Mouse (Mus musculus) MEL (cell line): ENCODE data around the gene Lgi2. TPM values are rescaled to one million over a fixed set of nuclear protein-coding genes. Genes with fewer than 3 reads are reported as not detected.

Source experiments
- DNase-seq: peaks from one replicate; pipeline ENCODE4 v3.0.0; 2011; ENCODE audit warnings: low read depth, low spot score
- H3K27ac ChIP-seq: 2 replicates; pipeline ENCODE4 v1.5.1; 2012; ENCODE audit warnings: low read depth, mild to moderate bottlenecking, control low read depth, low read length, moderate library complexity; ENCODE audit not compliant: control insufficient read depth
- H3K27me3 ChIP-seq, 2 experiments: fragments of 150-350 bp in 1 of 2; sonication (generic) in 1 of 2; 2 replicates each; pipeline ENCODE4 v1.6.1; 2012; ENCODE audit warnings: low read length in 2 of 2, mild to moderate bottlenecking in 2 of 2, improper control_type of control experiment in 1 of 2, moderate library complexity in 1 of 2; ENCODE audit not compliant: insufficient read depth in 2 of 2, control insufficient read depth in 1 of 2
- H3K36me3 ChIP-seq, 2 experiments: 2 replicates each; pipeline ENCODE4 v1.6.1; 2012 to 2014; ENCODE audit warnings: low read length in 2 of 2, improper control_type of control experiment in 1 of 2, inconsistent platforms in 1 of 2, mild to moderate bottlenecking in 1 of 2; ENCODE audit not compliant: insufficient read depth in 2 of 2, control insufficient read depth in 1 of 2
- H3K4me1 ChIP-seq, 2 experiments: fragments of 150-350 bp in 1 of 2; sonication (generic) in 1 of 2; 2 replicates each; pipeline ENCODE4 v1.6.1; 2012; ENCODE audit warnings: low read length in 2 of 2, improper control_type of control experiment in 1 of 2, mild to moderate bottlenecking in 1 of 2; ENCODE audit not compliant: insufficient read depth in 2 of 2, control insufficient read depth in 1 of 2
- H3K4me3 ChIP-seq, 2 experiments: fragments of 150-350 bp in 1 of 2; sonication (generic) in 1 of 2; 2 replicates each; pipeline ENCODE4 v1.5.1; 2012; ENCODE audit warnings: low read depth in 2 of 2, low read length in 2 of 2, mild to moderate bottlenecking in 2 of 2, moderate library complexity in 2 of 2, control low read depth in 1 of 2, improper control_type of control experiment in 1 of 2; ENCODE audit not compliant: control insufficient read depth in 1 of 2, insufficient read depth in 1 of 2
- H3K79me2 ChIP-seq: 2 replicates; pipeline ENCODE4 v1.6.1; 2012; ENCODE audit warnings: mild to moderate bottlenecking, low read length, moderate library complexity; ENCODE audit not compliant: control insufficient read depth, poor library complexity, insufficient read depth
- H3K9ac ChIP-seq: 2 replicates; pipeline ENCODE4 v1.6.1; 2012; ENCODE audit warnings: low read depth, mild to moderate bottlenecking, control low read depth, low read length, moderate library complexity; ENCODE audit not compliant: control insufficient read depth, poor library complexity, severe bottlenecking
- H3K9me3 ChIP-seq: fragments of 150-350 bp; sonication (generic); replicated peaks from 2 replicates; pipeline ENCODE4 v1.6.1; 2012; ENCODE audit warnings: mild to moderate bottlenecking, low read length, improper control_type of control experiment, moderate library complexity; ENCODE audit not compliant: insufficient read depth
- BHLHE40 ChIP-seq: IDR thresholded peaks from 2 replicates; pipeline ENCODE4 v1.6.1; 2012; ENCODE audit warnings: low read depth, mild to moderate bottlenecking, inconsistent platforms, low read length, improper control_type of control experiment, borderline replicate concordance
- CTCF ChIP-seq, 3 experiments: IDR thresholded peaks in 2 of 3; conservative IDR thresholded peaks in 1 of 3; 2 replicates each; pipeline ENCODE4 v1.5.1; 2011 to 2012; ENCODE audit warnings: low read length in 3 of 3, low read depth in 2 of 3, mild to moderate bottlenecking in 2 of 3, improper control_type of control experiment in 1 of 3, inconsistent platforms in 1 of 3, mixed read lengths in 1 of 3, moderate library complexity in 1 of 3; ENCODE audit not compliant: control insufficient read depth in 1 of 3, insufficient read depth in 1 of 3, poor library complexity in 1 of 3, severe bottlenecking in 1 of 3
- GATA1 ChIP-seq: IDR thresholded peaks from 2 replicates; pipeline ENCODE4 v1.6.1; 2011; ENCODE audit warnings: low read depth, low read length, improper control_type of control experiment
- HCFC1 ChIP-seq: IDR thresholded peaks from 2 replicates; pipeline ENCODE4 v1.6.1; 2012; ENCODE audit warnings: low read depth, mild to moderate bottlenecking, inconsistent platforms, low read length, improper control_type of control experiment, moderate library complexity
- KAT2A ChIP-seq: conservative IDR thresholded peaks from 2 replicates; pipeline ENCODE4 v1.6.1; 2012; ENCODE audit warnings: low read depth, low read length, improper control_type of control experiment, inconsistent platforms
- MYB ChIP-seq: IDR thresholded peaks from 2 replicates; pipeline ENCODE4 v1.6.1; 2011; ENCODE audit warnings: mild to moderate bottlenecking, low read depth, low read length, improper control_type of control experiment
- NELFE ChIP-seq: IDR thresholded peaks from 2 replicates; pipeline ENCODE4 v1.6.1; 2011; ENCODE audit warnings: low read depth, low read length, improper control_type of control experiment
- NRF1 ChIP-seq: IDR thresholded peaks from 2 replicates; pipeline ENCODE4 v1.6.1; 2014; ENCODE audit warnings: low read depth, mild to moderate bottlenecking, inconsistent platforms, low read length, improper control_type of control experiment, moderate library complexity; ENCODE audit not compliant: poor library complexity, insufficient read depth, severe bottlenecking
- POLR2AphosphoS2 ChIP-seq: IDR thresholded peaks from 2 replicates; pipeline ENCODE4 v1.6.1; 2011; ENCODE audit warnings: low read length, improper control_type of control experiment
- POLR2AphosphoS5 ChIP-seq: IDR thresholded peaks from 2 replicates; pipeline ENCODE4 v1.6.1; 2012; ENCODE audit warnings: low read depth, borderline replicate concordance, mild to moderate bottlenecking, inconsistent platforms, low read length, moderate library complexity, mixed read lengths
- RAD21 ChIP-seq: IDR thresholded peaks from 2 replicates; pipeline ENCODE4 v1.6.1; 2011; ENCODE audit warnings: mild to moderate bottlenecking, low read depth, low read length, improper control_type of control experiment
- SIN3A ChIP-seq: IDR thresholded peaks from 2 replicates; pipeline ENCODE4 v1.6.1; 2012; ENCODE audit warnings: low read length, improper control_type of control experiment, inconsistent platforms
- TBP ChIP-seq: IDR thresholded peaks from 2 replicates; pipeline ENCODE4 v1.8.0; 2011; ENCODE audit warnings: low read depth, low read length, improper control_type of control experiment
- UBTF ChIP-seq: IDR thresholded peaks from 2 replicates; pipeline ENCODE4 v1.6.1; 2012; ENCODE audit warnings: low read depth, mild to moderate bottlenecking, inconsistent platforms, low read length, improper control_type of control experiment, moderate library complexity, borderline replicate concordance; ENCODE audit not compliant: insufficient read depth
- USF1 ChIP-seq: IDR thresholded peaks from 2 replicates; pipeline ENCODE4 v1.6.1; 2014; ENCODE audit warnings: low read depth, mild to moderate bottlenecking, inconsistent platforms, low read length, improper control_type of control experiment, moderate library complexity
- USF2 ChIP-seq, 2 experiments: IDR thresholded peaks; 2 replicates each; pipeline ENCODE4 v1.6.1; 2011 to 2012; ENCODE audit warnings: improper control_type of control experiment in 2 of 2, low read length in 2 of 2, borderline replicate concordance in 1 of 2, inconsistent platforms in 1 of 2, low read depth in 1 of 2, mild to moderate bottlenecking in 1 of 2; ENCODE audit not compliant: insufficient read depth in 1 of 2
- ZC3H11A ChIP-seq: IDR thresholded peaks from 2 replicates; pipeline ENCODE4 v1.6.1; 2012; ENCODE audit warnings: low read depth, mild to moderate bottlenecking, inconsistent platforms, low read length, improper control_type of control experiment
- ZKSCAN1 ChIP-seq: IDR thresholded peaks from 2 replicates; pipeline ENCODE4 v1.6.1; 2012; ENCODE audit warnings: low read depth, mild to moderate bottlenecking, inconsistent platforms, low read length, improper control_type of control experiment, moderate library complexity
- ZMIZ1 ChIP-seq: IDR thresholded peaks from 2 replicates; pipeline ENCODE4 v1.6.1; 2012; ENCODE audit warnings: low read depth, mild to moderate bottlenecking, inconsistent platforms, low read length, improper control_type of control experiment, moderate library complexity
- ZNF384 ChIP-seq: IDR thresholded peaks from 2 replicates; pipeline ENCODE4 v1.6.1; 2012; ENCODE audit warnings: low read depth, mild to moderate bottlenecking, inconsistent platforms, low read length, improper control_type of control experiment
- polyA plus RNA-seq, 2 experiments: library from polyadenylated mRNA; stranded (reverse) in 1 of 2; unstranded in 1 of 2; fragments of >175 nt in 1 of 2; fragments of >200 nt in 1 of 2; gene quantifications; 2 replicates each; pipeline versions ENCODE4 v1.2.1 to v1.2.4; 2012; ENCODE audit warnings: low replicate concordance in 2 of 2, low read depth in 1 of 2; ENCODE audit not compliant: insufficient read length in 2 of 2, insufficient read depth in 1 of 2, missing spikeins in 1 of 2
- total RNA-seq: library from RNA; depleted of rRNA; stranded (reverse); fragments of 300-350 nt; gene quantifications from 2 replicates; pipeline ENCODE4 v1.2.3, GENCODE M21; 2012

The Lgi2 gene
- total and polyA plus RNA-seq, 3 experiments, result not detected

GRCm38 (mm10) chr5:52534798-52535590 lies 31.3 kb downstream of the Lgi2 start:
- Histone ChIP-seq H3K27ac (no peak overlapping the region), H3K36me3 (no peaks in the 10 kb centered on the region), H3K9me3 (no peaks in the 10 kb centered on the region), H3K79me2 (no peaks in the 10 kb centered on the region), H3K4me1 (no peaks in the 10 kb centered on the region), H3K9ac (no peak overlapping the region), H3K27me3 (no peaks in the 10 kb centered on the region), H3K4me3 (no peak overlapping the region)
- TF ChIP-seq MYB (no peak), NRF1 (no peak), ZC3H11A (no peak), KAT2A (no peak), ZKSCAN1 (no peak), POLR2AphosphoS2 (no peak), NELFE (no peak), GATA1 (no peak), CTCF (IDR thresholded peaks at IDR 0.05 in 2 of 3, conservative IDR thresholded peaks at IDR 0.05 in 1 of 3; ENCODE audit: control insufficient read depth in 1 of 3, insufficient read depth in 1 of 3, low read depth in 2 of 3, low read length in 3 of 3, poor library complexity in 1 of 3, severe bottlenecking in 1 of 3) (no peak), USF2 (IDR thresholded peaks at IDR 0.05; ENCODE audit: borderline replicate concordance in 1 of 2, insufficient read depth in 1 of 2, low read depth in 1 of 2, low read length in 2 of 2) (no peak), UBTF (no peak), ZNF384 (no peak), HCFC1 (no peak), SIN3A (no peak), POLR2AphosphoS5 (no peak), BHLHE40 (no peak), ZMIZ1 (no peak), USF1 (no peak), TBP (no peak)
- no peak for DNase-seq

GRCm38 (mm10) chr5:52533705-52534104 lies 32.6 kb downstream of the Lgi2 start:
- no peak for DNase-seq
- TF ChIP-seq RAD21, result no peak
- TF ChIP-seq, all 39 proteins: peak for 0
- no peaks in the 10 kb centered on the region for H3K9me3 ChIP-seq
- H3K27me3 ChIP-seq, result no peaks in the 10 kb centered on the region
- H3K9ac ChIP-seq, result no peak overlapping the region
- H3K4me3 ChIP-seq, result no peak overlapping the region
- no peaks in the 10 kb centered on the region for H3K79me2 ChIP-seq
- no peak overlapping the region for H3K27ac ChIP-seq
- H3K36me3 ChIP-seq, result no peaks in the 10 kb centered on the region
- no peaks in the 10 kb centered on the region for H3K4me1 ChIP-seq
